Mouse (Mus musculus) olfactory bulb, adult 2 months (tissue): ENCODE measurements around the gene Hlcs.

ENCODE experiments used
- CTCF ChIP-seq: fragments of 200-500 bp; IDR thresholded peaks from 2 replicates; pipeline ENCODE4 v1.5.1; 2012; ENCODE audit warnings: low read depth, mild to moderate bottlenecking, low read length, moderate library complexity; ENCODE audit not compliant: insufficient read depth
- POLR2A ChIP-seq: fragments of 200-500 bp; IDR thresholded peaks from 2 replicates; pipeline ENCODE4 v1.6.1; 2012; ENCODE audit warnings: mild to moderate bottlenecking, low read depth, low read length, moderate library complexity; ENCODE audit not compliant: insufficient read depth

GRCm38 (mm10) chr16:94230909-94231575 is 82.3 kb downstream of the Hlcs start:
- TF ChIP-seq POLR2A, result no peak
- TF ChIP-seq CTCF, result no peak
